Mouse (Mus musculus) heart, adult 2 months (tissue): ENCODE measurements at regions not wholly inside any gene's neighbourhood (a gene's known extent, or its start where the extent isn't known, plus 50 kb on each side); places are given as distances from the start of the nearest gene placed in this dataset.

Experiments used
- DNase-seq, 2 experiments: peaks; one replicate each; pipeline ENCODE4 v3.0.0; 2021
- H3K27ac ChIP-seq: fragments of 200-600 bp; 2 replicates; pipeline ENCODE4 v1.8.1; 2022
- H3K27me3 ChIP-seq: fragments of 200-500 bp; 2 replicates; pipeline ENCODE4 v1.6.1; 2012; ENCODE audit warnings: mild to moderate bottlenecking, low read length, inconsistent platforms, mixed read lengths; ENCODE audit not compliant: control insufficient read depth, insufficient read depth
- H3K36me3 ChIP-seq: fragments of 200-500 bp; 2 replicates; pipeline ENCODE4 v1.6.1; 2012; ENCODE audit warnings: low read length, inconsistent platforms; ENCODE audit not compliant: control insufficient read depth, insufficient read depth
- H3K4me1 ChIP-seq: fragments of 200-500 bp; 2 replicates; pipeline ENCODE4 v1.6.1; 2011; ENCODE audit warnings: low read length; ENCODE audit not compliant: control insufficient read depth, insufficient read depth
- H3K4me3 ChIP-seq: fragments of 200-600 bp; 2 replicates; pipeline ENCODE4 v1.8.1; 2022
- H3K79me2 ChIP-seq: fragments of 200-500 bp; replicated peaks from 2 replicates; pipeline ENCODE4 v1.6.1; 2012; ENCODE audit warnings: mild to moderate bottlenecking, inconsistent platforms, low read length, moderate library complexity, mixed read lengths; ENCODE audit not compliant: control insufficient read depth, insufficient read depth
- H3K9ac ChIP-seq: fragments of 200-500 bp; 2 replicates; pipeline ENCODE4 v1.6.1; 2012; ENCODE audit warnings: low read depth, mild to moderate bottlenecking, control low read depth, inconsistent platforms, low read length, mixed read lengths
- CTCF ChIP-seq: fragments of 200-600 bp; IDR thresholded peaks from 2 replicates; pipeline ENCODE4 v1.8.1; 2022; ENCODE audit warnings: antibody characterized with exemption, mild to moderate bottlenecking, moderate library complexity
- EP300 ChIP-seq: fragments of 200-500 bp; IDR thresholded peaks from 2 replicates; pipeline ENCODE4 v1.6.1; 2011; ENCODE audit warnings: low read depth, low read length, control low read depth; ENCODE audit not compliant: insufficient read depth
- POLR2A ChIP-seq: fragments of 200-500 bp; IDR thresholded peaks from 2 replicates; pipeline ENCODE4 v1.6.1; 2011; ENCODE audit warnings: mild to moderate bottlenecking, low read depth, low read length, control low read depth; ENCODE audit not compliant: insufficient read depth
- WGBS: fragments of 180-500 bp; shearing (Covaris S2); methylation state at CpG from one replicate; pipeline ENCODE4 v1.1.7; 2018; 5-methylcytosine and 5-hydroxymethylcytosine counted together
- intact Hi-C: fragments of 180-260 bp; cut with DNase I; formaldehyde crosslinking; loops from one replicate; pipeline ENCODE4 v1.15.1; 2025

DNA sequence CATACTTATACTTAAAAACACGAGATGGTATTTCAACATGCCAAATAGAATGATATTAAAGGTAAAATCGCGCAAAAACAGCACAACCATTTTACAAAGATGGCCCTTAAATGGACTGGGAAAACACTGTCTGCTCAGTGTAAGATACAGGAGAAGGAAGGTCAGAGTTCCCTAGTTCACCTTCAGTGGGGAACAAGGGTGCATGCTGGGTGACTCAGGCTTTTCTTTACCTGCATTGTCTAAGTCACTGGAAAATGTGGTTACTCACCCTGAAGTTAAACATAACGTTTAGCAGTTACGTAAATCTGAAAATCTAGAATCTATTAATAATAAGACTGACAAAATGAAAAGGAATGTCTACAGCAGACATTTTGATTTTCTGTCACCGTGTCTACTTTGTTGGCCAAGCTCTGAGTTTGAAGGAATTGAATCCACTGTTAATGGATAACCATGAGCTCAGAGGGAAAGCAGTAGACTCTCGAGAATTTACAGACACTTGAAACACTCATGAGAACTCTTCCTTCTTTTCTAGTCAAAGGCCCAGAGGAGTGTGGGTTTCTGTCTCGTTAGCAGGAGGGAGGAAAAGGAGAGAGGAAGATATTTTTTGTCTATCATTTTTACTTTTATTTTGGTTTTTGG, 63.5 kb upstream of the Cdh6 start:
- Histone ChIP-seq H3K27me3 (no peaks in the 10 kb centered on the region), H3K36me3 (no peaks in the 10 kb centered on the region), H3K9ac (no peak overlapping the region), H3K4me1 (no peaks in the 10 kb centered on the region), H3K4me3 (no peak overlapping the region), H3K79me2 (no peaks in the 10 kb centered on the region), H3K27ac (no peak overlapping the region)
- TF ChIP-seq EP300, result no peak
- TF ChIP-seq CTCF, result no peak
- TF ChIP-seq POLR2A, result no peak
- no peak for DNase-seq
- 77% methylated on average over 8 of the region's 8 CpGs for WGBS
- intact Hi-C loops, result no loop called here

DNA sequence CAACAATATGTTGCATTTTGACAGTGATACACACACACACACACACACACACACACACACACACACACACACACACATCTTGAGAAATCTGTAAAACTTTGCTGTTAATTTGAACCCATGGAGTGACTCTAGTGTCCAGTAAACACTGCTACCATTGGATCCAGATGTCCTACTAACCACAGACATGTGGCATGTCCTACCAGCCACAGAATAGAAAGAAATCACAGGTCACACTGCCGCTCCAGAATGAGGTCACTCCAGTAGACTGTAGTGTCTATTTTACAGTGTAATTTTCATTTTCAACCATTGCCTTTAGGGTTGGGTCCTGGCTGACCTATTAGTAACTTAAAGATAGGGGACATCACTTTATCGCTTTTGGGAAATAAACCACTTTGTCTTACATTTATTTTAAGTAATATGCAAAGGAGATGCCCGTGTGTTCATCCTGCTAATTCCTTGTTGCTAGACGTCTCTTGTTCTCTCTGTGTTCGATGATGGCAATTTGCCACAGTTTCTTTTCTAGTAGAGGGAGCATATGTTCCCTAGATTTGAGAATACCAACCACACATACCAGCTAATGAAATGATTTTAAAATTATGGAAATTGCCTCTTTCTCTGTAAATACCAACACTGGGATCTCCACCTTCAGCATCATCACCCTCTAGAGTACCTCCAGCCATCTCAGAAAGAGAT, 59.2 kb upstream of the Cdh6 start:
- no peaks in the 10 kb centered on the region for H3K36me3 ChIP-seq
- no peak for TF ChIP-seq POLR2A
- no peak for TF ChIP-seq CTCF
- no peak for TF ChIP-seq EP300
- no peaks in the 10 kb centered on the region for H3K27me3 ChIP-seq
- no peaks in the 10 kb centered on the region for H3K79me2 ChIP-seq
- no peak for DNase-seq
- 79% methylated on average over 5 of the region's 5 CpGs for WGBS
- intact Hi-C loops, result no loop called here
- H3K27ac ChIP-seq, result no peak overlapping the region
- no peaks in the 10 kb centered on the region for H3K4me1 ChIP-seq
- no peak overlapping the region for H3K9ac ChIP-seq
- H3K4me3 ChIP-seq, result no peak overlapping the region

DNA sequence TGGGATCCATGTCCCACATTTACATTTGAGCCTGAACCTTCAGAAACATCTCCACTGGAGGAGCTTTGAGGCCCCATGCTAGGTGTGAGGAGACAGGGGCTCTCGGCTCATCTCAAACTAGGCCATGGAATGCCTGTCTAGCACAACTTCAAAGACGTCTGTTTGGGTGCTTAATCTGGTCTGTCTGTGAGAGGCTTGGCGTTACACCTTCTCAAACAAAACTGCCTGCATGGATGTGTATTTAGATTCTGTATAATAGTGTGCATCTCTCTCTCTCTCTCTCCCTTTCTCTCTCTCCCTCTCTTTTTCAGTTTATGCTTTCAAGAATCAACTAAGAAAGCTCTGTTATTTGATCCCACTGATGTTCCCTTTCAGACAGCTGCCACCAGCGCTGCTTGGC, 58.1 kb upstream of the Cdh6 start:
- WGBS, result 40% methylated on average over 4 of the region's 4 CpGs
- intact Hi-C loops, result no loop called here
- TF ChIP-seq POLR2A, result no peak
- no peak for TF ChIP-seq CTCF
- TF ChIP-seq EP300, result no peak
- H3K9ac ChIP-seq, result no peak overlapping the region
- no peaks in the 10 kb centered on the region for H3K79me2 ChIP-seq
- H3K27ac ChIP-seq, result no peak overlapping the region
- no peak for DNase-seq
- no peak overlapping the region for H3K4me3 ChIP-seq
- H3K36me3 ChIP-seq, result no peaks in the 10 kb centered on the region
- no peaks in the 10 kb centered on the region for H3K4me1 ChIP-seq
- H3K27me3 ChIP-seq, result no peaks in the 10 kb centered on the region

DNA sequence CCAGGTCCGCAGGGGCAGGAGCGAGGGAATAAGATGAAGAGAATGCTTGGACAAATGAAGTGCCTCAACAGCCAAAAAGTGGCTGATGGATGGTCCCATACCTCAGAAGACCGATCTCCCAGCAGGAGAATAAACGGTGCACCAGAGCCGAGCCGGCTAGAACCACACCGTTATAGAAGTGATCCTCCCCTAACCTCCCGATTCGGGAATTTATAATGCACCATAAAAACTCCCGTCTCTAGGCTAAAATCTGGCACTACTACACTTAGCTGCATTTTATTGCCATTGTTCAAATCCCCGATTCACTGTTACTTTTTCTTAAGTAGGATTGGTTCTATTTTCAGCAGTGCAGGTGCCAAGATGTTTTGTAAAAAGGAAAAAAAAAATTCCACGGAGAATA, 54.6 kb upstream of the Cdh6 start:
- no peak for DNase-seq
- H3K4me1 ChIP-seq, result no peaks in the 10 kb centered on the region
- no peak overlapping the region for H3K27ac ChIP-seq
- no peaks in the 10 kb centered on the region for H3K36me3 ChIP-seq
- intact Hi-C loops, result no loop called here
- TF ChIP-seq CTCF (no peak), POLR2A (no peak), EP300 (no peak)
- 91% methylated on average over 12 of the region's 12 CpGs for WGBS
- no peak overlapping the region for H3K4me3 ChIP-seq
- no peak overlapping the region for H3K9ac ChIP-seq
- H3K79me2 ChIP-seq, result no peaks in the 10 kb centered on the region
- H3K27me3 ChIP-seq, result no peaks in the 10 kb centered on the region
